ENCODE assay signal across 26 mouse cellular contexts in the genomic region with DNA sequence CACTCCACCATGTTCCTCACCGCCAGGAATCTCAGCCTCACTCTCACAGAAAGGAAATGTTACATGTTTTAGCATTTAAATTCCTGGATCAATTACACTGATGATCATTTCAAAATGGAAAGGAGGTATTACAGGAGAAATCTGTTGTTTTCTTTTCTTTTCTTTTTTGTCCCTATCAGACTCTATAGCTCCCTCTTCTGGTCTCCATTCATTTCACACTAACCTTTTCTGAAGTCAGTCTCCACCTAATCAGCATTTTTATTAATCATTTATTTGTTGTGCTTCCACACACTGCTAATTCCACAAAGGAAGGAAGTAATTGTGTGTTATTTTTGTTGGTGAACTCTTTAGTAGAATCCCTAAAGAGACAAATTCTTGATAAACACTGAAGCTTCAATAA.
DNase-seq lines count a peak whose midpoint lies in the region; ATAC-seq and TF ChIP-seq lines count a peak whose summit lies in the region.
"Had no signal": no experiment of that assay in that cellular context is flagged by ENCODE, and none has a peak within 500 bp of the region (broad histone marks: within the 10 kb centered on the region; RNA-seq: fewer than 3 reads in every experiment).

No protein-coding gene starts in this region.

- no peak overlapping the region for H3K4me3 ChIP-seq in embryonic facial prominence, embryonic 11.5 days (ENCODE audit: low read depth, low read length)
- no peak overlapping the region for H3K4me3 ChIP-seq in embryonic facial prominence, embryonic 10.5 days
- no peak overlapping the region for H3K4me3 ChIP-seq in kidney, postnatal 0 days (replicated peaks; ENCODE audit: low read depth, low read length)
- H3K4me3 ChIP-seq: erythroblast, embryonic 14.5 days; forebrain, embryonic 15.5 days; heart, embryonic 10.5 days; limb, embryonic 12.5 days; liver, embryonic 12.5 days; midbrain, embryonic 10.5 days; myocyte; stomach, embryonic 15.5 days had no signal

- no peak overlapping the region for H3K4me2 ChIP-seq in embryonic facial prominence, embryonic 11.5 days (ENCODE audit: low read depth, low read length)
- H3K4me2 ChIP-seq in kidney, postnatal 0 days (ENCODE audit: low read length): no peak overlapping the region
- H3K4me2 ChIP-seq: forebrain, embryonic 15.5 days; limb, embryonic 12.5 days; liver, embryonic 12.5 days; stomach, embryonic 15.5 days had no signal

- no peaks in the 10 kb centered on the region for H3K27me3 ChIP-seq in embryonic facial prominence, embryonic 11.5 days (ENCODE audit: control insufficient read depth, insufficient read depth, low read length)
- H3K27me3 ChIP-seq in embryonic facial prominence, embryonic 10.5 days (replicated peaks; ENCODE audit: low read depth, poor library complexity, severe bottlenecking): no peaks in the 10 kb centered on the region
- H3K27me3 ChIP-seq in kidney, postnatal 0 days (ENCODE audit: insufficient read depth, low read length): no peaks in the 10 kb centered on the region
- H3K27me3 ChIP-seq: CH12.LX; forebrain, embryonic 15.5 days; limb, embryonic 12.5 days; liver, embryonic 12.5 days; stomach, embryonic 15.5 days had no signal

- no peak overlapping the region for H3K9ac ChIP-seq in embryonic facial prominence, embryonic 11.5 days (replicated peaks; ENCODE audit: low read length)
- no peak overlapping the region for H3K9ac ChIP-seq in kidney, postnatal 0 days (ENCODE audit: low read depth, low read length)
- H3K9ac ChIP-seq: forebrain, embryonic 15.5 days; limb, embryonic 12.5 days; liver, embryonic 12.5 days; stomach, embryonic 15.5 days had no signal

- no peaks in the 10 kb centered on the region for H3K36me3 ChIP-seq in embryonic facial prominence, embryonic 11.5 days (replicated peaks; ENCODE audit: control insufficient read depth, insufficient read depth, low read depth, low read length)
- H3K36me3 ChIP-seq in embryonic facial prominence, embryonic 10.5 days (replicated peaks): no peaks in the 10 kb centered on the region
- no peaks in the 10 kb centered on the region for H3K36me3 ChIP-seq in kidney, postnatal 0 days (ENCODE audit: insufficient read depth, low read length)
- H3K36me3 ChIP-seq: forebrain, embryonic 15.5 days; heart, embryonic 10.5 days; limb, embryonic 12.5 days; liver, embryonic 12.5 days; midbrain, embryonic 10.5 days; stomach, embryonic 15.5 days had no signal

- DNase-seq in embryonic facial prominence, embryonic 11.5 days (ENCODE audit: low spot score): peak; percentile 4
- DNase-seq in embryonic facial prominence, embryonic 10.5 days (ENCODE audit: low spot score): no peak
- DNase-seq in kidney, postnatal 0 days (ENCODE audit: low spot score): peak; percentile 5
- DNase-seq in kidney, postnatal 25 days: no peak
- peak; percentile 12 for DNase-seq in 416B (ENCODE audit: low read depth)
- DNase-seq in R1 (ENCODE audit: low read depth, low spot score): peak; percentile 7
- no peak for DNase-seq in thymus, adult 18-20 months
- DNase-seq: adrenal gland, postnatal 10 days; cerebellum, adult 11 months; cerebellum, postnatal 25 days; gastrocnemius, postnatal 36 days; kidney, postnatal 10 days; lung, adult 2 months had no signal

- TF ChIP-seq CTCF in kidney, postnatal 0 days (IDR thresholded peaks at IDR 0.05; ENCODE audit: low read depth): peak; percentile 43

- no peaks in the 10 kb centered on the region for H3K9me3 ChIP-seq in embryonic facial prominence, embryonic 11.5 days (replicated peaks; ENCODE audit: control insufficient read depth, low read length)
- H3K9me3 ChIP-seq in embryonic facial prominence, embryonic 10.5 days: no peaks in the 10 kb centered on the region
- no peaks in the 10 kb centered on the region for H3K9me3 ChIP-seq in kidney, postnatal 0 days (replicated peaks; ENCODE audit: low read length)
- H3K9me3 ChIP-seq: forebrain, embryonic 15.5 days; heart, embryonic 10.5 days; limb, embryonic 12.5 days; liver, embryonic 12.5 days; midbrain, embryonic 10.5 days; stomach, embryonic 15.5 days had no signal

- H3K27ac ChIP-seq in embryonic facial prominence, embryonic 11.5 days (replicated peaks; ENCODE audit: low read depth, low read length): no peak overlapping the region
- H3K27ac ChIP-seq in embryonic facial prominence, embryonic 10.5 days (replicated peaks): no peak overlapping the region
- H3K27ac ChIP-seq in kidney, postnatal 0 days: no peak overlapping the region
- H3K27ac ChIP-seq: forebrain, embryonic 15.5 days; heart, embryonic 10.5 days; limb, embryonic 12.5 days; liver, embryonic 12.5 days; macrophage; midbrain, embryonic 10.5 days; stomach, embryonic 15.5 days had no signal

- ATAC-seq in embryonic facial prominence, embryonic 11.5 days (replicated peaks; ENCODE audit: insufficient number of reproducible peaks, low FRiP score, low TSS enrichment, low read depth): no peak
- no peak for ATAC-seq in kidney, postnatal 0 days (replicated peaks; ENCODE audit: low FRiP score, low read depth)
- ATAC-seq in monocyte, adult 5-6 weeks (replicated peaks; ENCODE audit: insufficient number of reproducible peaks, low FRiP score, low TSS enrichment, poor library complexity, severe bottlenecking): no peak
- ATAC-seq: activated CD4-positive, CD25-positive, alpha-beta regulatory T cell, adult 4 months; forebrain, embryonic 15.5 days; inflammation-experienced regulatory T-cells, adult 6 months; liver, embryonic 12.5 days had no signal

- no peaks in the 10 kb centered on the region for H3K4me1 ChIP-seq in embryonic facial prominence, embryonic 11.5 days (ENCODE audit: control insufficient read depth, insufficient read depth, low read length)
- no peaks in the 10 kb centered on the region for H3K4me1 ChIP-seq in embryonic facial prominence, embryonic 10.5 days
- H3K4me1 ChIP-seq in kidney, postnatal 0 days (replicated peaks; ENCODE audit: insufficient read depth, low read length): no peaks in the 10 kb centered on the region
- H3K4me1 ChIP-seq: forebrain, embryonic 15.5 days; heart, embryonic 10.5 days; limb, embryonic 12.5 days; liver, embryonic 12.5 days; midbrain, embryonic 10.5 days; stomach, embryonic 15.5 days had no signal

- WGBS in embryonic facial prominence, embryonic 11.5 days: 66% methylated on average over 1 of the region's 1 CpGs
- WGBS in embryonic facial prominence, embryonic 10.5 days: 66% methylated on average over 1 of the region's 1 CpGs
- WGBS in kidney, postnatal 0 days: 71% methylated on average over 1 of the region's 1 CpGs

Comparison
In these comparisons a context has a peak if more than half of its experiments do, and no peak if none do; other contexts are left out.
1. DNase-seq: peak in embryonic facial prominence, embryonic 11.5 days (single experiment), kidney, postnatal 0 days (single experiment), 416B (single experiment) and R1 (single experiment); none in embryonic facial prominence, embryonic 10.5 days (single experiment), kidney, postnatal 25 days (0 of 2) and thymus, adult 18-20 months (0 of 2).